Mouse (Mus musculus): ENCODE results near the gene Cacna2d1. TPM values are rescaled to one million over a fixed set of nuclear protein-coding genes. Genes with fewer than 3 reads are reported as not detected.

The Cacna2d1 gene
- polyA plus RNA-seq, 1 experiment from 2014 or later = 6.0 TPM

- peaks cover 14% of the 10 kb centered on the region for H3K27me3 ChIP-seq
- POLR2A ChIA-PET = no interaction called here
- in situ Hi-C loops (cut with MboI; ENCODE audit: low pct_unique_long_range_greater_than_20kb) = no loop called here
- CTCF ChIA-PET = no interaction called here
- ATAC-seq (no peak), DNase-seq (ENCODE audit: low read depth, low spot score) (no peak)
- no peak for TF ChIP-seq CTCF (IDR thresholded peaks at IDR 0.05)
These were observed 6.8 kb downstream of the Cacna2d1 start for GRCm38 (mm10) chr5:15941191-15941725.

- ChIA-PET POLR2A (no interaction called here), CTCF (no interaction called here)
- ATAC-seq (no peak), DNase-seq (ENCODE audit: low read depth, low spot score) (no peak)
- TF ChIP-seq CTCF (IDR thresholded peaks at IDR 0.05) = no peak
- H3K27me3 ChIP-seq = peaks cover 11% of the 10 kb centered on the region
- in situ Hi-C loops (cut with MboI; ENCODE audit: low pct_unique_long_range_greater_than_20kb) = no loop called here
These were observed 7.6 kb downstream of the Cacna2d1 start for GRCm38 (mm10) chr5:15942051-15942450.

GRCm38 (mm10) chr5:15948290-15949037 lies 14.0 kb downstream of the Cacna2d1 start:
- DNase-seq (ENCODE audit: low read depth, low spot score) (no peak), ATAC-seq (no peak)
- in situ Hi-C loops (cut with MboI; ENCODE audit: low pct_unique_long_range_greater_than_20kb) = no loop called here
- CTCF ChIA-PET = no interaction called here
- no peak for TF ChIP-seq CTCF (IDR thresholded peaks at IDR 0.05)
- POLR2A ChIA-PET = no interaction called here
- H3K27me3 ChIP-seq = no peaks in the 10 kb centered on the region

- no peaks in the 10 kb centered on the region for H3K27me3 ChIP-seq
- TF ChIP-seq CTCF (IDR thresholded peaks at IDR 0.05) = no peak
- CTCF ChIA-PET = interaction anchor here (1.2 to 1.5 kb wide), 2 partner anchors 9 to 10 kb away, joined by 3 read pairs; no protein-coding TSS in a partner anchor
- DNase-seq (ENCODE audit: low read depth, low spot score) (no peak), ATAC-seq (no peak)
- POLR2A ChIA-PET = no interaction called here
- in situ Hi-C loops (cut with MboI; ENCODE audit: low pct_unique_long_range_greater_than_20kb) = no loop called here
These were observed 25.3 kb downstream of the Cacna2d1 start for GRCm38 (mm10) chr5:15959760-15960159.

GRCm38 (mm10) chr5:15961866-15962265 lies 27.4 kb downstream of the Cacna2d1 start:
- ChIA-PET CTCF (interaction anchor here (1.0 kb wide), 1 partner anchor 18 kb away, joined by 3 read pairs; no protein-coding TSS in a partner anchor), POLR2A (no interaction called here)
- no peaks in the 10 kb centered on the region for H3K27me3 ChIP-seq
- DNase-seq (ENCODE audit: low read depth, low spot score) = no peak
- no peak for TF ChIP-seq CTCF (IDR thresholded peaks at IDR 0.05)
- no peak for ATAC-seq
- in situ Hi-C loops (cut with MboI; ENCODE audit: low pct_unique_long_range_greater_than_20kb) = no loop called here

GRCm38 (mm10) chr5:15966888-15967287 lies 32.4 kb downstream of the Cacna2d1 start:
- no peak for DNase-seq (ENCODE audit: low read depth, low spot score)
- in situ Hi-C loops (cut with MboI; ENCODE audit: low pct_unique_long_range_greater_than_20kb) = no loop called here

GRCm38 (mm10) chr5:15971821-15972220 lies 37.3 kb downstream of the Cacna2d1 start:
- no peaks in the 10 kb centered on the region for H3K27me3 ChIP-seq
- ChIA-PET POLR2A (no interaction called here), CTCF (interaction anchor here (1.4 kb wide), 1 partner anchor 14 kb away, joined by 3 read pairs; no protein-coding TSS in a partner anchor)
- in situ Hi-C loops (cut with MboI; ENCODE audit: low pct_unique_long_range_greater_than_20kb) = no loop called here
- DNase-seq (ENCODE audit: low read depth, low spot score) (no peak), ATAC-seq (no peak)
- TF ChIP-seq CTCF (IDR thresholded peaks at IDR 0.05) = no peak

More at GRCm38 (mm10) chr5:15966888-15967287, 32.4 kb downstream of the Cacna2d1 start:
- no peak for ATAC-seq
- TF ChIP-seq CTCF (IDR thresholded peaks at IDR 0.05) = no peak
- CTCF ChIA-PET = interaction anchor here (1.1 kb wide), 1 partner anchor 9 kb away, joined by 3 read pairs; no protein-coding TSS in a partner anchor
- H3K27me3 ChIP-seq = no peaks in the 10 kb centered on the region
- POLR2A ChIA-PET = no interaction called here

GRCm38 (mm10) chr5:15972351-15972750 lies 37.9 kb downstream of the Cacna2d1 start:
- no peaks in the 10 kb centered on the region for H3K27me3 ChIP-seq
- CTCF ChIA-PET = interaction anchor here (1.4 kb wide), 1 partner anchor 14 kb away, joined by 3 read pairs; no protein-coding TSS in a partner anchor
- no peak for DNase-seq (ENCODE audit: low read depth, low spot score)
- in situ Hi-C loops (cut with MboI; ENCODE audit: low pct_unique_long_range_greater_than_20kb) = no loop called here
- no peak for ATAC-seq
- POLR2A ChIA-PET = no interaction called here
- no peak for TF ChIP-seq CTCF (IDR thresholded peaks at IDR 0.05)

- in situ Hi-C loops (cut with MboI; ENCODE audit: low pct_unique_long_range_greater_than_20kb) = no loop called here
- ChIA-PET CTCF (interaction anchor here (1.3 kb wide), 1 partner anchor 22 kb away, joined by 4 read pairs; no protein-coding TSS in a partner anchor), POLR2A (no interaction called here)
- H3K27me3 ChIP-seq = no peaks in the 10 kb centered on the region
- DNase-seq (ENCODE audit: low read depth, low spot score) (no peak), ATAC-seq (no peak)
- no peak for TF ChIP-seq CTCF (IDR thresholded peaks at IDR 0.05)
These were observed 40.2 kb downstream of the Cacna2d1 start for GRCm38 (mm10) chr5:15974652-15975051.

- in situ Hi-C loops (cut with MboI; ENCODE audit: low pct_unique_long_range_greater_than_20kb) = no loop called here
- ATAC-seq = no peak
- no peak for TF ChIP-seq CTCF (IDR thresholded peaks at IDR 0.05)
- POLR2A ChIA-PET = no interaction called here
- no peaks in the 10 kb centered on the region for H3K27me3 ChIP-seq
- DNase-seq (ENCODE audit: low read depth, low spot score) = no peak
- CTCF ChIA-PET = interaction anchor here (1.1 kb wide), 2 partner anchors 17 to 28 kb away, joined by 3 read pairs; no protein-coding TSS in a partner anchor
These were observed 44.7 kb downstream of the Cacna2d1 start for GRCm38 (mm10) chr5:15979225-15979624.

GRCm38 (mm10) chr5:15982573-15982972 lies 48.1 kb downstream of the Cacna2d1 start:
- in situ Hi-C loops (cut with MboI; ENCODE audit: low pct_unique_long_range_greater_than_20kb) = no loop called here
- TF ChIP-seq CTCF (IDR thresholded peaks at IDR 0.05) = no peak
- CTCF ChIA-PET = no interaction called here

More at GRCm38 (mm10) chr5:15982573-15982972, 48.1 kb downstream of the Cacna2d1 start:
- ATAC-seq = no peak
- POLR2A ChIA-PET = no interaction called here
- DNase-seq (ENCODE audit: low read depth, low spot score) = no peak
- no peaks in the 10 kb centered on the region for H3K27me3 ChIP-seq

Measured in Patski (cell line).